Mouse (Mus musculus) layer of hippocampus, postnatal 14 days (tissue): ENCODE measurements at regions not wholly inside any gene's neighbourhood (a gene's known extent, or its start where the extent isn't known, plus 50 kb on each side); places are given as distances from the start of the nearest gene placed in this dataset.

ENCODE experiments used
- DNase-seq, 2 experiments: peaks; one replicate each; pipeline ENCODE4 v3.0.0; 2021 to 2022; ENCODE audit warnings: low spot score in 2 of 2, mixed read lengths in 1 of 2

DNA sequence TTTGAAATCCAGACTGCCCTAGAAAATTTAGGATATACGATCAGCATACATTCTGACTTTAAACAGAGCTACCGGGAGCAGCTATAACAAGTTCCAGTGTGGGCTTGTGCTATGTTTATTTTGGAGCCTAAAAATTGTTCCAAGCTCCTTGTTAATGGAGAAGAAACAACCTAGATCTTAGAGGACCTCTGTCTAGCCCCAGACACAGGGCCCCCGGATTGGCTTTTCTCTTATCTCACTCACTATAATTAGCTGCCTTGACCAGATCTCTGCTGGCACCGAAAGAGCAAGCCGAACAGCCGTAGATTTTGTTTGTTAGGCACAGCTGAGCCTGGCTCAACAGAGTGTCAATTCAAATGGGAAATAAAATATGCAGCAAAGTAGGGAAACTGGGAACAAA lies 50.1 kb upstream of the Herpud2 start:
- DNase-seq: peak in 1 of 2 experiments; percentile 48
